Mouse (Mus musculus): ENCODE measurements around the gene Prkn.

DNA sequence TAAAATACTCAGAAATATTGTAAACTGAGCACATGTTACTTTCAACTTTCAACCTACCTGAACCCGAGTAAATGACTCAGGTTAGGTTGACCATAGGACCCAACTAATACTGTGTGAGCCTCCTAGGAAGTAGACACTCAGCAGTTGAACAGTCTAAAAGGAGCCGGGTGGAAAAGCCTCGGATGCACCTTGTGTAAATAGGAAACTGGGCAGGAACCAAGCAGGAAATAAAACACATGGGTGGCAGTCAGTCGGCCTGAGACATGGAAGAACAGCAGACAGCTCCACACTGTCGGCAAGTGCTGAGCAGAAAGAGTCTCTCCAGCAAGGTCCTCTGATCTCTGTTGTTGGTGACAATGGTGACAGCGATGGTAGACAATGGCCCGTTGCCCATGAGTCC is 676.0 kb downstream of the Prkn start:
- no peak for TF ChIP-seq CTCF (IDR thresholded peaks at IDR 0.05; ENCODE audit: control insufficient read depth, insufficient read depth, insufficient read length)
- TF ChIP-seq USF1 (IDR thresholded peaks at IDR 0.05; ENCODE audit: low read depth): no peak
